Mouse (Mus musculus): ENCODE measurements at regions not wholly inside any gene's neighbourhood (a gene's known extent, or its start where the extent isn't known, plus 50 kb on each side); places are given as distances from the start of the nearest gene placed in this dataset.
"Not testable (repeated sequence)": the region's sequence is repeated elsewhere in the genome, so short reads cannot be mapped to it uniquely, and the experiment has no call there.

DNA sequence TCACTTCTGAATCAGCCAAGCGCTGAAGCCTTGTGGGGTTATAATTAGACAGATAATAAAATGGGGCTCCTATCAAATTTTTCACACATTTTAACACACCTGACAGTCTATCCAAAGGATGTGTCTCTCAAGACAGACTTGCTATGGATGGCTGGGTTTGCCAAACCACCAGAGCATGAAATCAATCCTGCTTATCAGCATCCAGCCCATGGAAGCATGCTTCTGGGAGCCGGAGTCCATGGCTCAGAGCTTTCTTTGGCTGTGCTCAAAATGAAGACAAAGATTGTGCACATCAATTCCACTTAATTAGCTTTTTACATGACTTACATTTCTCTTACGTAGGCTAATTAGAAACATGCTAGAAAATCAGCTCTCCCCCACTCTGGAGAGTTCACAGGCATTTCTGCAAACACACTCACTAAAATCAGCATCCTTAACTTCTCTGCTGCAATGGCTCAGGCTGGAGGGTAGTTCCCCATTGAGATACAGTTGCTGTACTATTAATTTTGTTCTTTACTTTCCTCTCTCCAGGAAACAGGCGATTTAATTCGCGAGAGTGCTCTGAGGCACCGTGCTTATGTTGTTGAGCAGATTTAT lies 135.6 kb downstream of the Fam174a start:
- TF ChIP-seq GATA2 (IDR thresholded peaks at IDR 0.05; ENCODE audit: borderline replicate concordance, low read depth, low read length): no peak
- TF ChIP-seq TAL1 (conservative IDR thresholded peaks at IDR 0.05; ENCODE audit: low read depth, low read length): no peak
- no peaks in the 10 kb centered on the region for H3K9me3 ChIP-seq (replicated peaks)
- no peak for ATAC-seq (ENCODE audit: extremely low read depth, insufficient number of reproducible peaks, low FRiP score, poor library complexity, severe bottlenecking)
- no peak for DNase-seq (ENCODE audit: low spot score)
- H3K27me3 ChIP-seq (ENCODE audit: insufficient read depth, low read length): peaks cover 2% of the 10 kb centered on the region; the same call in 1 of the 2 replicates
- H3K4me3 ChIP-seq (ENCODE audit: low read depth, low read length): no peak overlapping the region
- H3K36me3 ChIP-seq (replicated peaks): no peaks in the 10 kb centered on the region
- no peaks in the 10 kb centered on the region for H3K4me1 ChIP-seq (ENCODE audit: insufficient read depth, low read depth, low read length)

DNA sequence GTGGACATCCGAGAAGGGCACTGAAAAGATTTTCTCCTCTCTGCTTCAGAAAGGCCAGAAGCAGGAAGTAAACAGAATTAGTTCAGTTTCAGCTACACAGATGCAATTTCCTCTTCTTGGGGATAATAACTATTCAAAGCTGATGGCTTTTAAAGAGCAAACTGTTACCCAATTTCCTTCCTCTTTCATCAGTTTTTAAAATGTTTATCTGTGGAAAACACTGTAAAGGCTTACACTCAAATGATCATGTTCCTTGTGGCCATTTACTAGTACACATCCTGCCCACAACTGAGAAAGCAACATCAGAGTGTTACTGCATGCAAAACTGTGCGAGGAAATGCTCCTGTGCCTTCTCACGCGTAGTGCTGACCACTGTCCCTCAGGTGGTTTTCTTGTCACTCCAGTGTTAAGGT lies 137.5 kb downstream of the Fam174a start:
- TF ChIP-seq TAL1 (conservative IDR thresholded peaks at IDR 0.05; ENCODE audit: low read depth, low read length) (no peak), POLR2AphosphoS5 (IDR thresholded peaks at IDR 0.05; ENCODE audit: insufficient replicate concordance, low read depth, low read length) (no peak), GATA2 (IDR thresholded peaks at IDR 0.05; ENCODE audit: borderline replicate concordance, low read depth, low read length) (no peak), GATA1 (IDR thresholded peaks at IDR 0.05; ENCODE audit: borderline replicate concordance, low read length) (no peak), CTCF (IDR thresholded peaks at IDR 0.05; ENCODE audit: low read depth, low read length) (no peak)
- H3K36me3 ChIP-seq (replicated peaks): no peaks in the 10 kb centered on the region
- H3K9me3 ChIP-seq (replicated peaks): no peaks in the 10 kb centered on the region
- peak; percentile 31 for ATAC-seq (ENCODE audit: extremely low read depth, insufficient number of reproducible peaks, low FRiP score, poor library complexity, severe bottlenecking)
- H3K27me3 ChIP-seq (ENCODE audit: insufficient read depth, low read length): no peaks in the 10 kb centered on the region
- H3K4me3 ChIP-seq (ENCODE audit: low read depth, low read length): no peak overlapping the region
- DNase-seq (ENCODE audit: low spot score): no peak
- H3K4me1 ChIP-seq (ENCODE audit: insufficient read depth, low read depth, low read length): no peaks in the 10 kb centered on the region

DNA sequence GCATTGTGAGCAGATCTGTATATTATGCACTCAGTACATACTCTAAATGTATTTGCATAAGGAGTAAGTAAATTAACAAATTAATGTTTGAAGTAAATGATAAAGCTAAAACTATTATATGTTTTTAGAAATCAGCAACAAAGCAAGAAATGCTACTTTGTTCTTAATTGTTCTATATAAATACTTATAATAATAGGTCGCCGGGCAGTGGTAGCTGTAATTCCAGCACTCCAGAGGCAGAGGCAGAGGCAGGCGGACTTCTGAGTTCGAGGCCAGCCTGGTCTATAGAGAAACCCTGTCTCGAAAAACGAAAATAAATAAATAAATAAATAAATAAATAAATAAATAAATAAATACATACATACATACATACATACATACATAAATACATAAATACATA lies 138.3 kb downstream of the Fam174a start:
- H3K9me3 ChIP-seq (replicated peaks); H3K36me3 ChIP-seq (replicated peaks); H3K4me1 ChIP-seq (ENCODE audit: insufficient read depth, low read depth, low read length); H3K4me3 ChIP-seq (ENCODE audit: low read depth, low read length); H3K27me3 ChIP-seq (ENCODE audit: insufficient read depth, low read length): not testable (repeated sequence)
- DNase-seq (ENCODE audit: low spot score) (peak; percentile 19), ATAC-seq (ENCODE audit: extremely low read depth, insufficient number of reproducible peaks, low FRiP score, poor library complexity, severe bottlenecking) (peak; percentile 83)

DNA sequence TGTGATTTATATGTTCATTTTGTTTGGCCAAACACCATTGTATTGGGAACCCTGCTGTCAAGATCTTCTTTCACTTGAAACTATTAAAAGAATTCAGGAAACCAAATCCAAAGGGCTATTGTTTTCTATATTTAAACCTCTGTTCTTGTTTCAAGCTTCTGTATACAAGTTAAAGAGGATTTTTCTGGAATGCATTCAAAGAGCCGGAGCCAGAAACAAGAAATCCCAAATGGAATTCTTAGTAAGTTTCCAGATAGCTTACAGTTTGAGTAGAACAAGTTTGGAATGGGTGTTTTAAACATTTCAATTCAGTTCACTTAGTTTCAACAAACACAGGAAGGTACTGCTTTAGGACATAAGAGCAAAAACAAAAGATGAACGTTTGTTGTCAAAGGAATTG lies 140.8 kb downstream of the Fam174a start:
- DNase-seq (ENCODE audit: low spot score): no peak
- Histone ChIP-seq H3K4me3 (ENCODE audit: low read depth, low read length) (no peak overlapping the region), H3K27me3 (ENCODE audit: insufficient read depth, low read length) (no peaks in the 10 kb centered on the region), H3K4me1 (ENCODE audit: insufficient read depth, low read depth, low read length) (no peaks in the 10 kb centered on the region), H3K36me3 (replicated peaks) (no peaks in the 10 kb centered on the region), H3K9me3 (replicated peaks) (no peaks in the 10 kb centered on the region)
- no peak for ATAC-seq (ENCODE audit: extremely low read depth, insufficient number of reproducible peaks, low FRiP score, poor library complexity, severe bottlenecking)
- TF ChIP-seq GATA2 (IDR thresholded peaks at IDR 0.05; ENCODE audit: borderline replicate concordance, low read depth, low read length) (no peak), CTCF (IDR thresholded peaks at IDR 0.05; ENCODE audit: low read depth, low read length) (no peak), TAL1 (conservative IDR thresholded peaks at IDR 0.05; ENCODE audit: low read depth, low read length) (no peak), GATA1 (IDR thresholded peaks at IDR 0.05; ENCODE audit: borderline replicate concordance, low read length) (no peak), POLR2AphosphoS5 (IDR thresholded peaks at IDR 0.05; ENCODE audit: insufficient replicate concordance, low read depth, low read length) (no peak)

DNA sequence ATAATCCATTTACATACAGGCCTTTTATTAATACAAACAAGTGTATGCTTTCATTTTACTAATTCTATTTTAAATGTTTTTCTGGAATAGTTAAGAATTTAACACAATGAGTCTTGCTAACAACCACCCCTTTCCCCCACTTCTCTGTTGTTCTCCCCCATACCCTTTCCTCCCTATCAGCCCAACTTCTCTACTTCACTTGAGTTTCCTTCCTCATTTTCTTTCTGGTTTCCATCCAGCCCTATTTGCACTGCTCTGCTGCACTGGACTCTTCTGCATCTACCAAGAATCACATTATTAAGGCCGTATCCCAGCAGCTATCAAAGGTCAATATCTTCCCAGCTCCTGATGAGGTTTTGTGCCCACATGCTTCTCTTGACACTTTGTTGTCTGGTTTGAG lies 145.9 kb downstream of the Fam174a start:
- H3K4me3 ChIP-seq (ENCODE audit: low read depth, low read length): no peak overlapping the region
- no peaks in the 10 kb centered on the region; the same call in 1 of the 2 replicates for H3K4me1 ChIP-seq (ENCODE audit: insufficient read depth, low read depth, low read length)
- TF ChIP-seq POLR2AphosphoS5 (IDR thresholded peaks at IDR 0.05; ENCODE audit: insufficient replicate concordance, low read depth, low read length) (no peak), CTCF (IDR thresholded peaks at IDR 0.05; ENCODE audit: low read depth, low read length) (no peak), GATA2 (IDR thresholded peaks at IDR 0.05; ENCODE audit: borderline replicate concordance, low read depth, low read length) (no peak), GATA1 (IDR thresholded peaks at IDR 0.05; ENCODE audit: borderline replicate concordance, low read length) (no peak), TAL1 (conservative IDR thresholded peaks at IDR 0.05; ENCODE audit: low read depth, low read length) (no peak)
- no peaks in the 10 kb centered on the region for H3K27me3 ChIP-seq (ENCODE audit: insufficient read depth, low read length)
- ATAC-seq (ENCODE audit: extremely low read depth, insufficient number of reproducible peaks, low FRiP score, poor library complexity, severe bottlenecking): no peak
- peaks cover 6% of the 10 kb centered on the region for H3K9me3 ChIP-seq (replicated peaks)
- DNase-seq (ENCODE audit: low spot score): no peak
- H3K36me3 ChIP-seq (replicated peaks): no peaks in the 10 kb centered on the region

DNA sequence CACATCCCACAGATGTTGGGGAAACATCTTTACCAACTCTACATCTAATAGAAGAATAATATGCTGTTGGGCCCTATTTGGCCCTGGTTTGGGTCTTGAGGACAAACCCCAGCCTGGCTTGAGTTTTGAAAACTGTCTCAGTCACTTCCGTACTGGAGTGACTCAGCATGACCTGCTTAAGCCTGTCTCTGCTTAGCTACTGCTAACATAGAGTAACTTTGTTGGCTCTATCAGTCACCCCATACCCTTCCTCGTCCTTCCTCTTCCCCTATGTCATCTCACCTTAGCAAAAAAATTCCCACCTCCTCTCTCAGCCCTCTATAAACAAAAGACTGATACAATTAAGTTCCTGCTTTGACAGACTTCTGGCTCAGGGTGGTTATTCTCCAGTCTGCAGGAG lies 154.7 kb downstream of the Fam174a start:
- TF ChIP-seq CTCF (IDR thresholded peaks at IDR 0.05; ENCODE audit: low read depth, low read length) (no peak), TAL1 (conservative IDR thresholded peaks at IDR 0.05; ENCODE audit: low read depth, low read length) (no peak), GATA1 (IDR thresholded peaks at IDR 0.05; ENCODE audit: borderline replicate concordance, low read length) (no peak)
- no peak for DNase-seq (ENCODE audit: low spot score)
- no peaks in the 10 kb centered on the region for H3K9me3 ChIP-seq (replicated peaks)
- H3K36me3 ChIP-seq (replicated peaks): no peaks in the 10 kb centered on the region
- peak; percentile 84 for ATAC-seq (ENCODE audit: extremely low read depth, insufficient number of reproducible peaks, low FRiP score, poor library complexity, severe bottlenecking)
- H3K4me1 ChIP-seq (ENCODE audit: insufficient read depth, low read depth, low read length): peaks cover 6% of the 10 kb centered on the region
- no peaks in the 10 kb centered on the region for H3K27me3 ChIP-seq (ENCODE audit: insufficient read depth, low read length)
- H3K4me3 ChIP-seq (ENCODE audit: low read depth, low read length): no peak overlapping the region

DNA sequence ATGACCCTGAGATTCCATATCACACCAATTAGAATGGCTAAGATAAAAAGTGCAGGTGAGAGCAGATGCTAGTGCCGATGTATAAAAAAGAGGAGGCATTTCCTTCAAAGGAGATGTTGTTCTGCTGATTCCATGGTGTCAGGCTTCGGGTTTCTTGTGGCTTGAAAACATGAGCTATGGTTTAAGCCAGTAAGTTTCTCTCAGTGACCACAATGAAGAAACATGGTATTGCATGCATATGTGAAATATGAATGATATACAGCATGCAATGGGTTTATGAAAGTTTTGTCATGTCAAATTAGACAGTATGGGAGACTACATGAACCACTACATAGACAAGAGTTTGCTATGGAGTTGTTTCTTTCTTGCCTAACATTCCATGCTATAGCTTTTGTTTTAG lies 155.3 kb downstream of the Fam174a start:
- Histone ChIP-seq H3K36me3 (replicated peaks) (no peaks in the 10 kb centered on the region), H3K27me3 (ENCODE audit: insufficient read depth, low read length) (no peaks in the 10 kb centered on the region), H3K9me3 (replicated peaks) (no peaks in the 10 kb centered on the region), H3K4me1 (ENCODE audit: insufficient read depth, low read depth, low read length) (peaks cover 6% of the 10 kb centered on the region), H3K4me3 (ENCODE audit: low read depth, low read length) (no peak overlapping the region)
- DNase-seq (ENCODE audit: low spot score) (no peak), ATAC-seq (ENCODE audit: extremely low read depth, insufficient number of reproducible peaks, low FRiP score, poor library complexity, severe bottlenecking) (no peak)
- TF ChIP-seq GATA2 (IDR thresholded peaks at IDR 0.05; ENCODE audit: borderline replicate concordance, low read depth, low read length): no peak
- TF ChIP-seq TAL1 (conservative IDR thresholded peaks at IDR 0.05; ENCODE audit: low read depth, low read length): no peak
- TF ChIP-seq CTCF (IDR thresholded peaks at IDR 0.05; ENCODE audit: low read depth, low read length): no peak
- no peak for TF ChIP-seq POLR2AphosphoS5 (IDR thresholded peaks at IDR 0.05; ENCODE audit: insufficient replicate concordance, low read depth, low read length)
- TF ChIP-seq GATA1 (IDR thresholded peaks at IDR 0.05; ENCODE audit: borderline replicate concordance, low read length): no peak

All from G1E (cell line).